In the genomic region with DNA sequence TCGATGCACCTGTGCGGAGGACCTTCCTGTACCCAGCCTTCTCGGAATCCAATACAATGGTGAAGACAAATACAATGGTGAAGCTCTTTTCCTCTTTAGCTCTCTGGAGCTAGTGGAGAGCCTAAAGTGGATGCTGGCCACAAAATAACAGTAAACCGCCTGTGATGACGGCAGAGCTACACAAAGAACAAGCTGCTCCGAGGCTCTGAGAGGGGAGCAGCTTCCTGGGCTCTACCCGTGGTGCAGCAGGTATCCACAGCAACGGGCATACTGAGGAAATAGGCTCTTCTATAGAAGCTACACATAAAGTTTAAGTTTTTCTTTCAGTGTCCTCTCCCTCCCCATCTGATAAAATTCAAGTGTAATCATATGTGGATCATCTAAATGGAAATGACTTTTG, we compare ENCODE assay signal across 31 mouse cellular contexts. TPM values are rescaled to one million over a fixed set of nuclear protein-coding genes. Genes with fewer than 3 reads are reported as not detected.
DNase-seq lines count a peak whose midpoint lies in the region; ATAC-seq and TF ChIP-seq lines count a peak whose summit lies in the region.
"Had no signal": no experiment of that assay in that cellular context is flagged by ENCODE, and none has a peak within 500 bp of the region (broad histone marks: within the 10 kb centered on the region; RNA-seq: fewer than 3 reads in every experiment).

No protein-coding gene starts in this region.

- no peaks in the 10 kb centered on the region for H3K9me3 ChIP-seq in hindbrain, postnatal 0 days (ENCODE audit: low read length)
- H3K9me3 ChIP-seq in hindbrain, embryonic 14.5 days (ENCODE audit: control insufficient read depth, low read length), result no peaks in the 10 kb centered on the region
- H3K9me3 ChIP-seq: embryonic facial prominence, embryonic 12.5 days; heart, embryonic 13.5 days; hindbrain, embryonic 10.5 days; liver, embryonic 15.5 days; neural tube, embryonic 15.5 days; stomach, embryonic 15.5 days had no signal

- no peak overlapping the region for H3K4me2 ChIP-seq in hindbrain, postnatal 0 days (ENCODE audit: low read depth, low read length)
- no peak overlapping the region for H3K4me2 ChIP-seq in hindbrain, embryonic 14.5 days (replicated peaks)
- H3K4me2 ChIP-seq: embryonic facial prominence, embryonic 12.5 days; heart, embryonic 13.5 days; liver, embryonic 15.5 days; lung, embryonic 14.5 days; midbrain, embryonic 11.5 days; neural tube, embryonic 15.5 days; stomach, embryonic 15.5 days had no signal

- H3K27me3 ChIP-seq in hindbrain, postnatal 0 days (ENCODE audit: insufficient read depth, low read length), result no peaks in the 10 kb centered on the region
- peaks cover 37% of the 10 kb centered on the region for H3K27me3 ChIP-seq in hindbrain, embryonic 14.5 days (ENCODE audit: control insufficient read depth, insufficient read depth, low read length)

- no peak for DNase-seq in hindbrain, postnatal 0 days (ENCODE audit: low spot score)
- no peak for DNase-seq in hindbrain, embryonic 14.5 days (ENCODE audit: low spot score)
- peak; percentile 2 for DNase-seq in thymus, postnatal 25 days
- no peak for DNase-seq in thymus, postnatal 36 days
- peak; percentile 16 for DNase-seq in naive thymus-derived CD4-positive, alpha-beta T cell, adult 2 months (ENCODE audit: low read depth)
- no peak for DNase-seq in left cerebral cortex, postnatal 4 days
- no peak for DNase-seq in left cerebral cortex, postnatal 14 days (ENCODE audit: low spot score in 2 of 2)
- DNase-seq: adrenal gland, postnatal 25 days; B cell, adult 2 months; cerebellum, adult 8-10 months; cerebellum, postnatal 36 days; heart, postnatal 10 days; kidney, adult 9 months; kidney, postnatal 10 days; layer of hippocampus, postnatal 36 days; liver; lung, embryonic 14.5 days; lung, postnatal 14 days; right cerebral cortex, postnatal 25 days had no signal

- 0 out of 2 replicates have a peak, but pooled peaks cover 13% of the 10 kb centered on the region for H3K4me1 ChIP-seq in hindbrain, postnatal 0 days (ENCODE audit: insufficient read depth, low read length)
- H3K4me1 ChIP-seq in hindbrain, embryonic 14.5 days (replicated peaks; ENCODE audit: control insufficient read depth, insufficient read depth, low read length), result no peaks in the 10 kb centered on the region; the same call in 1 of the 2 replicates

- no peaks in the 10 kb centered on the region for H3K36me3 ChIP-seq in hindbrain, postnatal 0 days (ENCODE audit: insufficient read depth, low read length)
- H3K36me3 ChIP-seq in hindbrain, embryonic 14.5 days (replicated peaks; ENCODE audit: control insufficient read depth, insufficient read depth), result no peaks in the 10 kb centered on the region
- H3K36me3 ChIP-seq: embryonic facial prominence, embryonic 12.5 days; heart, embryonic 13.5 days; hindbrain, embryonic 10.5 days; liver, embryonic 15.5 days; neural tube, embryonic 15.5 days; stomach, embryonic 15.5 days had no signal

- H3K27ac ChIP-seq in hindbrain, postnatal 0 days, result no peak overlapping the region
- no peak overlapping the region for H3K27ac ChIP-seq in hindbrain, embryonic 14.5 days
- H3K27ac ChIP-seq: embryonic facial prominence, embryonic 12.5 days; heart, embryonic 13.5 days; hindbrain, embryonic 10.5 days; liver, embryonic 15.5 days; neural tube, embryonic 15.5 days; stomach, embryonic 15.5 days had no signal

- H3K4me3 ChIP-seq in hindbrain, postnatal 0 days (ENCODE audit: low read length), result no peak overlapping the region
- H3K4me3 ChIP-seq in hindbrain, embryonic 14.5 days (replicated peaks; ENCODE audit: low read length), result no peak overlapping the region
- H3K4me3 ChIP-seq: embryonic facial prominence, embryonic 12.5 days; heart, embryonic 13.5 days; hindbrain, embryonic 10.5 days; liver, embryonic 15.5 days; neural tube, embryonic 15.5 days; stomach, embryonic 15.5 days had no signal

- no peak overlapping the region for H3K9ac ChIP-seq in hindbrain, postnatal 0 days (replicated peaks; ENCODE audit: low read length)
- H3K9ac ChIP-seq in hindbrain, embryonic 14.5 days, result no peak overlapping the region
- H3K9ac ChIP-seq: embryonic facial prominence, embryonic 12.5 days; heart, embryonic 13.5 days; liver, embryonic 15.5 days; lung, embryonic 14.5 days; neural tube, embryonic 15.5 days; stomach, embryonic 15.5 days had no signal

- intact Hi-C loops in left cerebral cortex, postnatal 4 days (cut with DNase I), result no loop called here
- intact Hi-C loops in left cerebral cortex, postnatal 14 days (cut with DNase I), result no loop called here

- 41% methylated on average over 8 of the region's 8 CpGs for WGBS in hindbrain, postnatal 0 days
- 48% methylated on average over 8 of the region's 8 CpGs for WGBS in hindbrain, embryonic 14.5 days

- TF ChIP-seq CTCF in hindbrain, postnatal 0 days (IDR thresholded peaks at IDR 0.05; ENCODE audit: low read depth), result no peak

- ATAC-seq in hindbrain, postnatal 0 days, result peak; percentile 25; the same call in 1 of the 2 replicates
- no peak for ATAC-seq in hindbrain, embryonic 14.5 days (ENCODE audit: low FRiP score)
- peak; percentile 44 for ATAC-seq in activated CD4-positive, CD25-positive, alpha-beta regulatory T cell, adult 4 months
- ATAC-seq: hindbrain, embryonic 16.5 days; intestine, postnatal 0 days; Patski had no signal

RNA-seq across cellular contexts. Expression of gene Plagl1, which starts 2.1 kb away (rescaled TPM):
- total RNA-seq in hindbrain, postnatal 0 days (2014; rRNA removed), result 88.2 and 112 TPM in 2 replicates
- polyA plus RNA-seq in hindbrain, postnatal 0 days (2015; fragmentation: Nextera tagmentation; extraction: Ambion mirVana), result 16.6 and 19.8 TPM in 2 replicates
- 40.8 and 44.1 TPM in 2 replicates for polyA plus RNA-seq in hindbrain, embryonic 14.5 days (2014; fragmentation: Nextera tagmentation; extraction: Ambion mirVana)
- polyA plus RNA-seq in activated CD4-positive, CD25-positive, alpha-beta regulatory T cell, adult 4 months (2017; shearing (Covaris generic)), result 1 to 10 TPM; 1.8 to 2.2 TPM
- 10 to 100 TPM; 25.5 to 27.6 TPM for total RNA-seq in left cerebral cortex, postnatal 4 days (2021)
- 10 to 100 TPM; 14.6 to 25.2 TPM for total RNA-seq in left cerebral cortex, postnatal 14 days (2021)
- total RNA-seq: MEL had no signal

RNA-seq across cellular contexts. Expression of gene Sf3b5, which starts 57.2 kb away (rescaled TPM):
- 18.8 and 27.7 TPM in 2 replicates for total RNA-seq in hindbrain, postnatal 0 days (2014; rRNA removed)
- 27.6 and 28.0 TPM in 2 replicates for polyA plus RNA-seq in hindbrain, postnatal 0 days (2015; fragmentation: Nextera tagmentation; extraction: Ambion mirVana)
- 25.9 and 28.1 TPM in 2 replicates for polyA plus RNA-seq in hindbrain, embryonic 14.5 days (2014; fragmentation: Nextera tagmentation; extraction: Ambion mirVana)
- polyA plus RNA-seq in activated CD4-positive, CD25-positive, alpha-beta regulatory T cell, adult 4 months (2017; shearing (Covaris generic)), result 10 to 100 TPM; 33.3 to 37.8 TPM
- 1 to 10 TPM; 8.6 to 9.3 TPM for total RNA-seq in left cerebral cortex, postnatal 4 days (2021)
- total RNA-seq in left cerebral cortex, postnatal 14 days (2021), result 1 to 10 TPM; 8.2 to 8.9 TPM

Comparison
In these comparisons a context has a peak if more than half of its experiments do, and no peak if none do; other contexts are left out.
1. DNase-seq: peak in thymus, postnatal 25 days (single experiment) and naive thymus-derived CD4-positive, alpha-beta T cell, adult 2 months (single experiment); none in hindbrain, postnatal 0 days (single experiment), hindbrain, embryonic 14.5 days (single experiment), thymus, postnatal 36 days (0 of 2), left cerebral cortex, postnatal 4 days (single experiment) and left cerebral cortex, postnatal 14 days (0 of 2).